Mouse (Mus musculus): ENCODE data around the gene Eef2.

DNA sequence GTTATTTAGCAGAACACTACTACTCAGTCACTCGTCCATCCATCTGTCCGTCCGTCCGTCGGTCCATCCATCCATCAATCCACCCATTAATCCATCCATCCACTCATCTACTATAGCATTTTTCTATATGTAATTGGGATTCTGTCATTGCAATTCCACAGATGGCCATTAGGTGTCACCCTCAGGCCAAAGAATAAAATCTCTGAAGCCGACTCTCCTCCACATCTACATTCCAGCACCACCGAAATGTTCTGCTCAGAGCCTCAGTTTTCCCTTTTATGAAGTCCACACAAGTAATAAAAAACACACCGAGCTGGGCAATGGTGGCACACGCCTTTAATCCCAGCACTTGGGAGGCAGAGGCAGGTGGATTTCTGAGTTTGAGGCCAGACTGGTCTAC, 21.8 kb downstream of the Eef2 start:
- no peak for TF ChIP-seq TCF12 (IDR thresholded peaks at IDR 0.05; ENCODE audit: insufficient read depth, poor library complexity, severe bottlenecking)
- TF ChIP-seq E2F4 (IDR thresholded peaks at IDR 0.05; ENCODE audit: insufficient read depth) = no peak
- TF ChIP-seq POLR2A (IDR thresholded peaks at IDR 0.05; ENCODE audit: insufficient read length, low read depth) = no peak
- TF ChIP-seq CEBPB (IDR thresholded peaks at IDR 0.05; ENCODE audit: insufficient read depth, poor library complexity, severe bottlenecking) = no peak
- no peak for TF ChIP-seq MYOG (IDR thresholded peaks at IDR 0.05; ENCODE audit: control insufficient read depth in 1 of 3, insufficient read depth in 1 of 3, insufficient read length in 2 of 3, low read depth in 2 of 3)
